Mouse (Mus musculus) MEL-GATA-1-ER (cell line): ENCODE data around the gene Hist1h2ak.
A peak's percentile ranks its signal among the peaks of the same experiment; 100 is the strongest.

Experiments
- DNase-seq: peaks from one replicate; pipeline ENCODE4 v3.0.0-alpha.2; 2012; ENCODE audit warnings: low read depth; ENCODE audit errors: extremely low read depth

Gene Hist1h2ak

GRCm38 (mm10) chr13:21778814-21779766, 25.5 kb upstream of the Hist1h2ak start:
- peak; percentile 94 for DNase-seq

GRCm38 (mm10) chr13:21755707-21756106, 2.1 kb upstream of the Hist1h2ak start:
- DNase-seq = no peak

- DNase-seq = peak; percentile 90
Measured at GRCm38 (mm10) chr13:21754294-21755001, 821 bp upstream of the Hist1h2ak start.

- peak; percentile 70 for DNase-seq
Measured at GRCm38 (mm10) chr13:21753051-21753523, 540 bp downstream of the Hist1h2ak start.

GRCm38 (mm10) chr13:21752356-21752755, 1.3 kb downstream of the Hist1h2ak start:
- peak; percentile 49 for DNase-seq

- peak; percentile 53 for DNase-seq
Measured at GRCm38 (mm10) chr13:21751827-21752226, 1.8 kb downstream of the Hist1h2ak start.

GRCm38 (mm10) chr13:21751417-21751816, 2.2 kb downstream of the Hist1h2ak start:
- DNase-seq = peak; percentile 50

- peak; percentile 75 for DNase-seq
Measured at GRCm38 (mm10) chr13:21750159-21751017, 3.2 kb downstream of the Hist1h2ak start, which contains the start of gene Hist1h4k. Hist1h4k (minus strand) TSS chr13:21750505.

GRCm38 (mm10) chr13:21749387-21750158, 4.1 kb downstream of the Hist1h2ak start:
- peak; percentile 68 for DNase-seq

GRCm38 (mm10) chr13:21745006-21745405, 8.6 kb downstream of the Hist1h2ak start:
- DNase-seq = no peak

- DNase-seq = peak; percentile 93
Measured at GRCm38 (mm10) chr13:21734906-21735767, 18.5 kb downstream of the Hist1h2ak start, which contains the start of gene Hist1h4j. Hist1h4j (plus strand) TSS chr13:21735064.

GRCm38 (mm10) chr13:21734010-21734905, 19.4 kb downstream of the Hist1h2ak start:
- peak; percentile 90 for DNase-seq

- DNase-seq = no peak
Measured at GRCm38 (mm10) chr13:21733466-21733865, 20.2 kb downstream of the Hist1h2ak start.

- no peak for DNase-seq
Measured at GRCm38 (mm10) chr13:21729544-21729943, 24.1 kb downstream of the Hist1h2ak start.

- no peak for DNase-seq
Measured at GRCm38 (mm10) chr13:21727948-21728572, 25.6 kb downstream of the Hist1h2ak start.

GRCm38 (mm10) chr13:21722993-21723836, 30.4 kb downstream of the Hist1h2ak start:
- DNase-seq = no peak
